Mouse (Mus musculus) NIH3T3 (cell line): ENCODE data around the gene Slc22a8.

ENCODE experiments used
- DNase-seq: peaks from one replicate; pipeline ENCODE4 v3.0.0-alpha.2; 2012; ENCODE audit warnings: low read depth

The Slc22a8 gene

DNA sequence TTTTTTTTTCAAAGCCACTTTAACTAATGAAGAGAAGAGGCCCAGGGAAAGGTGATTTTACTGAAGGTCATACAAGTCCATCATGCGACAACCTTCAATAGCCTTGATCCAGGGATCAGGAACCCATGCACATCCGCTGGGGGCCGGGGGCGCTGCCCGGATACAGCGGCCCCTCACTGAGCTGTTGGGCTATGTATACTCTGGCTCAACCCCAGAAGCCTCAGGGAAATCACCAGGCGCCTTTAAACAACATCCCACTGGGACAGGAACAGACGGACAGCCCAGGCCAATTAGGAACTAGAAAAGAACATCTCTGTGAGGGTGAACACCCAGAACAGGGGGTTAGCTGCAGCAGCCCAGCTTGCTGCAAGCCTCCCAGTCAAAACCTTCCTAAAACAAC is at the start of gene Slc22a8:
Slc22a8 (plus strand) TSS at position 301 of the 400 bp plus-strand sequence.
- DNase-seq = no peak

DNA sequence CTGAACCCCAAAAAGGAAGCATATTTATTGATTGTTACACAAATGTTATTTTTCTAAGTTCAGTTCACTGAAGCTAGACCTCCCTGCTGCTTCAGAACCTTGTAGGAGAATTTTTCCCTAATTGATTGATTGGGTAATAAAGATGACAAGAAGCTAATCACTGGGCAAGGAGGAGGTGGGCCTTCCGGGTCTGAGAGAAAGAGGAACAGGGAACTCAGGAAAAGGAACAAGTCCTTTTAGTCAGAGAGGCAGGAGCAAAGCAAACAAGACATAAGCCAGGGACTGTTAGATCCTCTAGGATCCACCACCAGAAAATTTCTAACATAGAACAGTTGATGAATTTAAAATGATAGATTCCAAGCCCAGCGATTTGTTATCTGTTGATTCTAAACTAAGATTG is 32.2 kb upstream of the Slc22a8 start:
- no peak for DNase-seq

DNA sequence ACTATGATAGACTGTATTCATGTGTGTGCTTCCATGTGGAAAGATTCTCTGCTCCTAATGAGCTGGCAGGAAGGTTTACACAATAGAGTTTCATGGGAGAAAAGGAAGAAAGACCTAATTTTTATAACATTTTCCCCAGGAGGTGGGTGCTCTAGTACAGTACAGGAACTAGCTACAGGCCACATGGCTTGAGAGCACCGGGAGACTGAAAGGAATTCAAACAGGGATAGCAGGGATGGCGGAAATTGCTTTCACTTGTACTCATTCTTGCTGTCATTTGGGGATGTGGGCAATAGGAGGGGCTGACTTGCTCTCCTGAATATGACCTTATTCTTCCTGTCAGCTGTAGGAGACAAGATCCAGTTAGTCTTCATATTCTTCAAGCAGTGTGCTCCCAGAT is 27.0 kb upstream of the Slc22a8 start:
- no peak for DNase-seq

DNA sequence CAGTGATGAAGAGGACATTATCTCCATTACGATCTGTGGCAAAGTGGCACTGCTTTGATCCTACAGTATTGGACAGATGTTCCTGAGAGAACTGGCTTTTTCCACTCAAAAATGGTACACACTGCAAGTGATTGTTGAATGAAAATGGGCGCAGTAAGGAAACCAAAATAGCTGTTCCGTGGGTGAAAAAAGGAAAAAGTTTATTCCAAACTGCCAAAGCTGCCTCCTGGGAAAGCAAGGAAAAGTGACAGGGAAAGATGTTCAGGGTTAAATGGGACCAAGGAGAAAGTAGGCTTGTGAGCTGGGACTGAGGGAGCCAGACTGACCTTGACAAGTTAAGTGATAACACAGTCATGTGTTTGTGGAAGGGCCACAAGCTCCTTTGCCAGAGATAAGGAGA is 26.6 kb upstream of the Slc22a8 start:
- DNase-seq = no peak

DNA sequence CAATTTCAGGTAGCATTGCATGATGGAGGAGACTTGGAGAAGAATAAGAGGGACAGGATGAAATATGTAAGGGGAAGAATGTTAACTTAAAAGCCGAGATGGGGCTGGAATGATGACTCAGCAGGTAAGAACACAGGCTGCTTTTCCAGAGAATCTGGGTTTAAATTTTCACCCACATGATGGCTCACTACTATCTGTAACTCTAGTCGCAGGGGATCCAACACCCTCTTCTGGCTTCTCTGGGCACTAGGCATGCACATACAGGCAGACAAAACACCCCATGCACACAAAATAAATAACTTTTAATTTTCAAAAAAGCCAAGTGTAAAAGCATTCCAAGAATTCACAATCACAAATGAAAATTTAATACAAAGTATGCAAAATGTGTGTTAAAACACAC is 25.8 kb upstream of the Slc22a8 start:
- no peak for DNase-seq

DNA sequence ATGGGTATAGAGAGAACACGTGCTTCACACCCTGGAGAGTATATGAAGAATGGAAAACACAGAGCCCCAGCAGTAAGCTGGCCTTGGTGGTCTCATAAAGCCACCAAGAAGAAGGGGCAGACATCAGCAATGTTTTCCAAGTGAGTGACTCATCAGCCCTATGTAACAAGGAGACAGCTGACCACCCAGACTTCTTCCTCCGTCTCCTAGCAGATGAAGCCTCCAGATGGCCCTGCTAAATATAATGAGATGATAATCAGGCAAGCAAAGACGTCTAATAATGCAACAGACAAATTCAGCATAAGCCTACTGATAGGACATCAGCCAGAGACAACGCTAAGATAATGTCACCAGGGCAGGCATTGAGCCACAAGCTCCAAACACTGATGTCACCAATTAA is 25.1 kb upstream of the Slc22a8 start:
- DNase-seq = no peak

DNA sequence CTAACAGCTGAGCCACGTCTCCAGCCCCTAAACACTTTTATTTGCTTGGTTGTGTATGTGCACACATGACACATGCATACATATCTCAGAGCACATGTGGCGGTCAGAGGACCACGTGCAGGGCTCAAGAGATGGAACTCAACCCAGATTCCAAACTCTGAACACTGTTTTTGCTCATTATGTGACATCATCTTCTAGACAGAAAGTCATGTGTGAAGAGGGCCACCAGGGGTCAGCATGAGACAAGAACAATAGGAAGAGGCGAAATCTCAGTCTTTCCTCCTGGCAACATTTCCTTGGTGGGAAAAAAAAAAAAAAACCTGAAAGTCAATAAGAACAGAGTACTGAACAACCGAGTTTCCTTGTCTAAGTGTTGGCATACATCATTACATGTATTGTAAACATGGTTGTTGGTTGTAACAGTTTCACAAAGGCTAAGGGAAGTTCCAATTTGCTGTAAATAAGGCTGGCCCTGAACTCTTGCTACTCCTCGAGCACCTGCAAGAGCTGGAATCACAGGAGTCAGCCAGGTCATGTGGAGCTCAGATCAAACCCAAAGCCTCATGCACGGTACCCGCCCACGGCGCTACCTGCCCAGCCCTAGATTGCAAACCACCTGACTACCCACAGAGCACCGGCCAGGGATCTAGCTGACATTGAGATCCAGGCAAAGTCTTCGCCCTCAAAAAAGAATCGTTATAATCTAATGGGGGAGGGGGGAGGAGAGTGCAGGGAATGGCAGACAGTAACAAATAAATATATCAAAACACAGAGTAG is 23.8 kb upstream of the Slc22a8 start:
- peak; percentile 64 for DNase-seq

DNA sequence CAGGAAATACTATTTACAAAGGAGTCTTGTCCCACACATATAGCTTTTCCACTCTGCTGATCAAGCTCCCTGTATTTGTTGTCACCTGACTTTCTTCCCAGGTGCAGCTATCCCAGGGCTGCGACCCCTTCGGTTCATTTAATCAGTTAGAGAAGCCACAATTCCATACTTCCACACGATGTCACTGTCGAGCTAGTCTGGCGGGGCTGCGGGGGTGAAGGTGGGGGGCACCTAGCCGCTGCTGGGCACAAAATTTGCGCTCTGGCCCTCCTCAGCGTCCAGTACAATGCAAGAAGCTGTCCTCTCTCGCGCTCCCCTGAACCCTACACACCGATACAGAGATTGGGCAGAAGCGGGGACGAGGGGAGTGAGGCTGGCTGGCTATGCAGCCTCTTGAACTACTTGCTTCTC is 21.6 kb upstream of the Slc22a8 start:
- peak; percentile 21 for DNase-seq

DNA sequence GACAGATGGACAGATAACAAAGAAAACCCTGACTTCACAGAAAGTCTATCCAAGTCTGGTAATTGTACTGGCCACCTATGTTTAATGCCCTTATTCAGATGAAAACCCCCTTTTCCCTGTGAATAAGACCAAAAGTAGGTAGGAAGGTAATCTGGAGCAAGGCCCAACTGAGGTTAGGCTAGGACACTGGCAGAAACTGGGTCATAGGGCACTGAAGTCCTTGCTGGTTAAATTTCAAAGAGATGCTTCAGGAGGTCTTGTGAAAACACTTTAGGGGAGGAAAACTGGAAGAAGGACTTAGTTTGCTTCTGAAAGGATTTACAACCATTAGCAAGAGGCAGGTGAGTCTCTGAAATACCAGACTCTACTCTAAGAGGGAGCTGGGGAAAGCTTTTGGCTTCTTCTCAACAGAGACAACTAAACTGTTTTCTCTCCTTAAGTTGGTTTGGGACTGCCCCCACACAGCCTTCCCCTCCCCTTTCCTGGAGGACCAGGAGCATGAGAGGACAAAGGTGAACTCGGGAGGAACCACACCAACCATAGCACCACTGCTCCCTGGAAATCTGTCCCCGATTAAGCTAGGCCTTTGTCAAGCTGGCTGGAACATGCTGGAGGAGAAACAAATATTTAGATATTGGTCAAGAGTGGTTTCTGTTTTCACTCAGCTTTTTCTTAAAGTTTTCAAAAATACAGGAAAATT is 20.6 kb upstream of the Slc22a8 start:
- DNase-seq = no peak

DNA sequence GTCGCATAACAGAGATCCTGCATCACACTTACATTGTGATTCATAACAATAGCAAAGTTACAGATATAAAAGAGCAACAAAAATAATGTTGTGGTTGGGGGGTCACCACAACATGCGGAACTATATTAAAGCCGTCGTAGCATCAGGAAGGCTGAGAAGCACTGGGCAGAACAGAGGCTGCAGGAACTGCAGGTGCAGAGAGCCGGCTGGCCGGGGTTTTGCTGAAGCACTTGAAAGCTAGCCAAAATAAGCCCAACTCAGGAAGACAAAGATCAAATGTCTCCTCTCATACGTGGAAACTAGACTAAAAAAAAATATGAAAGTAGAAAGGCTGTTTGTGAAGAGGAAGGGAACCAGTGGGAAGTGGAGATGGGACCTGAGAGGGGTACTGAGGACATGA is 19.3 kb upstream of the Slc22a8 start:
- no peak for DNase-seq

DNA sequence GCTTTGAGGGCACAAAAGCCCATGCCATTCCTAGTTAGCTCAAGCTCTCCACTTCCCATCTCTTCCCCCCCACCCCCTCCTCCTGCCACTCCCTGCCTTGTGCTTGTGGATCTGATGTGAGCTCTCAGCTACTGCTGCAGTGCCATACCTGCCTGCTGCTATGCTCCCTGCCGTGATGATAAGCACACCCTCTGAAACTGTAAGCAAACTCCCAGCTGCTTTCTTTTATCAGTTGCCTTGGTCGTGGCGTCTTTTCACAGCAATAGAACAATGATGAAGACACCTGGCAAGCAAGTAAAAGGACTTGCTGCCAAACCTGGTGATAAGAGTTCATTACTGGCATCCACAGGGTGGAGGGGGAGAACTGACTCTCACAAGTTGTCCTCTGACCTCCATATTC is 18.6 kb upstream of the Slc22a8 start:
- DNase-seq = no peak

DNA sequence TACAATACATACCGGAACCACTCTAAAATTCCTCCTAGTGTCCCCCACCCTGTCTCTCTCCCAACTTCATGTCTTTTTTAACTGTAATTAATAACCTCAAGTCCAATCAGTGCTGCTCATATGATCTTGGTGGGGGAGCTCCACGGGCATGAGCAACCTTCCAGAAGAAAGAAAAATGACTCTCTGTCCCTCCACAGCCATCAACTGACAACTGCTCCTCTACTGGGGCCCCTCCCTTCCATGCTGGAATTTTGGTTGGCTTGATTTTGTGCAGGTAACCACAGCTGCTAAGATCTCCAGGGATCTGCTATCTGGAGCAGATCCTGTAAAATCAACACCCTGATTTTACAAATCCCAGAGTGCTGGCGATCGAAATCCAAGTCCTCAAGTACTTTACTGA is 13.6 kb upstream of the Slc22a8 start:
- no peak for DNase-seq

DNA sequence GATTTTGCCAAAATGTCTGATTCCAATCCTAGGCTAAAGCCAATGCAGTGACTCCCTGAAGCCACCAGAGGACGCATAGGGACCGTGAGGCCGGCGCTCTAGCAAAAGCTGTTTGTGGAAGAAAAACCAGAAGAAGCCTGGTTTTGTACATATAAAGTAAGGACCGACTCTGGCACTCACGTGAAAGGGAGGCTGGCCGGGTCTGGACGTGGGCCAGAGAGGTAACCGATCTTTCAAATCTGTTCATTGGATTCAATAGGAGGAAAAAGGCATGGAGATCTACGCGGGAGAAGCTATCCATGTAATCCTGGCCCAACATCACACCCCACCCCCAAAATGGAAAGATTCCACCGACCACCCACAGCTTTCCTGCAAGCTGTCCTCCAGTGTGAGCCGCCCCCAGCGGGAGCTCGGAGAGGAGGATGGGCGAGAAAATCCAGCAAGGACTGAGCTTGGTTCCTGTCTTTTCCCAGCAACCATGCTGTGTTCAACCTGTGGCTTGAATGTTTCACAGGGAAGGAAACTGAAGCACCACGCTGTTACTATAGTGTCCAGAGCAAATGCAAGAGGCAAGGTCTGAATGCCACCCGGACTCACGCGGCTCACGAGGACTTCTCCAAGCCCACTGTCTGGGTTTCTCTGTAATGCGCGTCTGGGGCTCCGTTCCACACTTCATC is 12.6 kb upstream of the Slc22a8 start:
- peak; percentile 87 for DNase-seq

DNA sequence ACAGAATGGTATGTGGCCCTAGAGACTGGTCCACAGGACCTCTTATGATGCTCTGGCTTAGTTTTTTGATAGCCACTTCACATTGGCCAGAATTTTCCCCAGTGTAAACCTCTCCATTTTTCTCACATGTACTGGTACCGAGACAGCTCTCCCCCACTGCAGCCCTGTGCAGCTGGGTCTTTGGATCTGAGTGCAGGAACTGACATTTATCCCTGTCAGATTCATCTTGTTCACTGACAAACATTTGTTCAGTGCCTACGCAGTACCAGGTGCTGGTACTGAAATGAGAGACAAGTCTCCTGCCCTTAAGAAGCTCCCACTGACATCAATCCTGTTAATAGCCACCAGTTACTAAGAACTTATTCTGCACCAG is 12.1 kb upstream of the Slc22a8 start:
- DNase-seq = no peak

DNA sequence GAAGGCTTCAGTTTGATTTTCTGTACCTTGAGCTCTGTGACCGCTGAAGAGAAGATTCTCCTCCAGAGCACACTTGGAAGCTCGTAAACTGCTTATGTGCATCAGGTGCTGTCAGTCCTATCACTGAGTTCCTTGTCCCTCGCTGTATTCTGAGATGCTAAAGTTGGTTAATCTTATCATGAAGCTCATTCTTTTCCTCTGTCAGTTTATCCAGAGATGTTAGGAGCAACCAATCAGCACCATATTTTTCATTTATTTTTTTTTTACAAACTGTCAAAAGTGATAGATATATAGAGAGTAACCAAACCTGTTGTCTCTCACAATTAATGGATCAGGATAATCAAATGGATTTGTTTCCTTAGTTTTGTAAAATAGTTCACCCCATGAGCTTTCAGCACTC is 5.8 kb upstream of the Slc22a8 start:
- DNase-seq = no peak

DNA sequence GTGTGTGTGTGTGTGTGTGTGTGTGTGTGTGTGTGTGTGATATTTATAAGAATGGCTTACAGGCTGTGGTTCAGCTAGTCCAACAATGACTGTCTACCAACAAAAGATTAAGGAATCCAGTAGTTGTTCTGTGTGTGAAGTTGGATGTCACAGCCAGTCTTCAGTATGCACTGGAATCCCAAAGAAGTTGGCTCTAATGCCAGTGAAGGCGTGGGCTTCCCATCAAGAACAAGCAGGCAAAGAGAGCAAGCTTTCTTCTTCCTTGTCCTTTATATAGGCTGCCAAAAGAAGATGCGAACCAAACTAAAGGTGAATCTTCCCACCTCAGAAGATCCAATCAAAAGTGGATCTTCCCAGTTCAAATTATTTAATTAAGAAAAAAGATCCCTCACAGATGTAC is 5.2 kb upstream of the Slc22a8 start:
- no peak for DNase-seq

DNA sequence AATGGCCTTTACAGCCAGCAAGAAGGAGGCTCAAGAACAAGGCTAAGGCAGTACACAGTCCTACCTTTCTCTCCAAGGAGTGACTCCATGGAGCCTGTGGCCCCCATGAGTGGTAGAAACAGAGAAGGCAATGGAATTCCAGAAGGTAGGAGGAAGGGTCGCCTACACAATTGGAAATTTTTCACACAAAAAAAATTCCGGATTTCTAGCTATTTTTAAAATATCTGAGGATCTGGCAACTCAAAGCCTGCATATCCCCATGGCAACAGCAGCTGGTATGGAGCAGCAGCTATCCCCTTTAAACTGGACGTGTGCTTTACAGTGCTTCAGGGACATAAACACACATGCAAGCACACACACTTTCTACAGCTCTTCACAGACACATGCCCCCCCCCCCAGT is 4.7 kb upstream of the Slc22a8 start:
- DNase-seq = no peak

DNA sequence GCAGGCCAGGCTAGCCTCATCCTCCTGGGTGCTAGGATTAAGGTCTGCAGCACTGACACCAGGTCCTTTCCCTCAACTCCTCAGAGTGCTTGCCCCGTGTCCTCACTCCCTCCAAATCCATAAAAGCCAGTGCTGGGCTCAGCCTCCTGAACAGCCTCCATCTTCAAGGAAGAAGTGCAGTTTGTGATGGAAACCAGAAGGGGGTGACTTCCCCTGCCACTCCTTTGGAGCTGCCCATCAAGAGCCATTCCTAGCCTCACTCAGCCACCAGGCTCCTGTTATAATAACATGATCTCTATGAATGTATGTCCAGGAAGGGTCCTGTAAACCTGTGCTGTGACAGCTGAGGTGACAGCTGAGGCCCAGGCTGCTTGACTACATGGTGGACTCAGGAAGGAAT is 3.7 kb upstream of the Slc22a8 start:
- DNase-seq = no peak

DNA sequence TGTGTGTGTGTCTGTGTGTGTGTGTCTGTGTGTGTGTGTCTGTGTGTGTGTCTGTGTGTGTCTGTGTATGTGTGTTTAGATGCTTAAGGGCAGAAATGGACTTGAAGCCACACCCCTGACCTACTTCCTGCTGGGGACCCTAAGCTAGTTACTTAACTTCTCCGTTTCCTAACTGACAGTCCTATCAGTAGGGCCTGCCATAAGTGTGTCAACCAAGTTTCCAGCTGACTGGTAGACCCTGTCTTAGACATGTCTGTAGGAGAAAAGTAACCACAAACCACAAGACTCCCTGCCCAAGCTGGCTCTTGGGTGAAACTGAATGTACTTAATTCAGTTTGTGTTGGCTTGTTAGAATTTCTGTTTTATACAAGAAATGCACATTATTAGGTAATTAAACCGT is 1.1 kb downstream of the Slc22a8 start:
- DNase-seq = no peak

DNA sequence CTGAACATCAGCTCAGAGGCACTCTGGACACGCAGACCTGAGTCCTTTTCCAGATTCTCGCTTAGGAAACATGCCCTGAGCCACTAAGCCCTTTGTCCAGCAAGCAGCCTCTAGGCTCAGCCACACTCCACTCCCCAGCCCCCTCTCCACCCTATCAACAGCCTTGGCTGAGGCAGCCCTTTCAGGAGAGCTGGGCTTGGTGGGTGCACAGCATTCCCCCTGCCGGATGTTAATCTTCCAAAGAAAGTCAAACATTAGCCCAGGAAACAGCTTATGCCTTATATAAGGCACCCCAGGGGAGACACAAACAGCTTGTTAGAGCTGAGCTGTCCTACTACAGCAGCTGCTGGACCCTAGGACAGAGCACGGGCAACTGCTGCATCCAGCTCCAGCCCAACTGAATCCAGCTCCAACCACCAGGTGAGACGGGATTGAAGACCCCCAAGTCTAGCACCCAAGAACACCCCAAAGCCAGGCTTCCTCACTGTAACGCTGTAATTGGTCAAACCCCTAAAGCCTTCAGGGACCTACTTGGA is 1.9 kb downstream of the Slc22a8 start:
- no peak for DNase-seq

DNA sequence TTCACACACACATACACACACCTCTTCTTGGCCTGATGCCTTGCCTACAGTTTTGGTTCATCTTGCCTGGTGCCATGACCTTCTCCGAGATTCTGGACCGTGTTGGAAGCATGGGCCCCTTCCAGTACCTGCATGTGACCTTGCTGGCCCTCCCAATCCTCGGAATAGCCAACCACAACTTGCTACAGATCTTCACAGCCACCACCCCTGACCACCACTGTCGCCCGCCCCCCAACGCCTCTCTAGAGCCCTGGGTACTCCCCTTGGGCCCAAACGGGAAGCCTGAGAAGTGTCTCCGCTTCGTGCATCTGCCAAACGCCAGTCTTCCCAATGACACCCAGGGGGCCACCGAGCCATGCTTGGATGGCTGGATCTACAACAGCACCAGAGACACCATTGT is 2.8 kb downstream of the Slc22a8 start:
- no peak for DNase-seq

DNA sequence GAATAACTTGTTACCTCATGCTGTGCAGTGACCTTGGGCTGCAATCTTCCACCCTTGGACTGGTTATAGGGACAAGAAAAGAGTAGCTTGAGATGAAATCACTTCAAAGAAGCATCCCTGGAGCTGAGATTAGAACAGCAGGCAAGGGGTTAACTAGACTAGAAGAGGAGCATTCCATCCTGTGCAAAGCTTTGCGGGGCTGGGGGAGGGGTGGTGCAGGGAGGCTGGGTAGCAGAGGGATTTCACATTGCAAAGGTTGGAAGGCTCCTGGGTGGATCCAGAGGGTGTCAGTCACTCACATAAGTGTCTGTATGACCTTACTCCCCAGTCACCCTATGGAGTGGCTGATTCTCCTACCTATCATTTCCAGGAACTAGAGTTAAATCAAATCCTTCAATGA is 3.5 kb downstream of the Slc22a8 start:
- DNase-seq = no peak

DNA sequence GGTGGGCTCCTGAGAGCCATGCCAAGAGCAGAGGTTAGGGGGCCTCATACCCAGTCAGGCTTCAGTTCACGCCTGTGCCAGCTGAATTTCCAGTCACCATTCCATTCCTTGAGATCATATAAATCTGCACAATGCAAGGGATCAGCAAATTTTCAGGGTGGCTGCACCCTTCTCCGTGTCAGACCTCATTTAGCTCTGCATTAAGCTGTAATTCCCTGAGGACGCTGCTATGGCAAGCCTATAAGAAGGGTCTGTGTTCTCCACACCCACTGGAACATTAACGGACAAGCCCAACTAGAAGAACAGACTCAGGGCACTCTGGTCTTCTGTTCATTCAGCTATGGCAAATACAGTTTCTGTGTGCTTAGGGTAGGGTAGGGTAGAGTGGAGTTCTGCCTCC is 6.2 kb downstream of the Slc22a8 start:
- DNase-seq = no peak
